Mouse (Mus musculus) heart, adult 2 months (tissue): ENCODE measurements around the gene Arhgap31. TPM values are rescaled to one million over a fixed set of nuclear protein-coding genes. Genes with fewer than 3 reads are reported as not detected.

Experiments
- DNase-seq, 2 experiments: peaks; one replicate each; pipeline ENCODE4 v3.0.0; 2021
- H3K27ac ChIP-seq: fragments of 200-600 bp; 2 replicates; pipeline ENCODE4 v1.8.1; 2022
- H3K27me3 ChIP-seq: fragments of 200-500 bp; 2 replicates; pipeline ENCODE4 v1.6.1; 2012; ENCODE audit warnings: mild to moderate bottlenecking, low read length, inconsistent platforms, mixed read lengths; ENCODE audit not compliant: control insufficient read depth, insufficient read depth
- H3K36me3 ChIP-seq: fragments of 200-500 bp; 2 replicates; pipeline ENCODE4 v1.6.1; 2012; ENCODE audit warnings: low read length, inconsistent platforms; ENCODE audit not compliant: control insufficient read depth, insufficient read depth
- H3K4me1 ChIP-seq: fragments of 200-500 bp; 2 replicates; pipeline ENCODE4 v1.6.1; 2011; ENCODE audit warnings: low read length; ENCODE audit not compliant: control insufficient read depth, insufficient read depth
- H3K4me3 ChIP-seq: fragments of 200-600 bp; 2 replicates; pipeline ENCODE4 v1.8.1; 2022
- H3K79me2 ChIP-seq: fragments of 200-500 bp; replicated peaks from 2 replicates; pipeline ENCODE4 v1.6.1; 2012; ENCODE audit warnings: mild to moderate bottlenecking, inconsistent platforms, low read length, moderate library complexity, mixed read lengths; ENCODE audit not compliant: control insufficient read depth, insufficient read depth
- H3K9ac ChIP-seq: fragments of 200-500 bp; 2 replicates; pipeline ENCODE4 v1.6.1; 2012; ENCODE audit warnings: low read depth, mild to moderate bottlenecking, control low read depth, inconsistent platforms, low read length, mixed read lengths
- CTCF ChIP-seq: fragments of 200-600 bp; IDR thresholded peaks from 2 replicates; pipeline ENCODE4 v1.8.1; 2022; ENCODE audit warnings: antibody characterized with exemption, mild to moderate bottlenecking, moderate library complexity
- EP300 ChIP-seq: fragments of 200-500 bp; IDR thresholded peaks from 2 replicates; pipeline ENCODE4 v1.6.1; 2011; ENCODE audit warnings: low read depth, low read length, control low read depth; ENCODE audit not compliant: insufficient read depth
- POLR2A ChIP-seq: fragments of 200-500 bp; IDR thresholded peaks from 2 replicates; pipeline ENCODE4 v1.6.1; 2011; ENCODE audit warnings: mild to moderate bottlenecking, low read depth, low read length, control low read depth; ENCODE audit not compliant: insufficient read depth
- WGBS: fragments of 180-500 bp; shearing (Covaris S2); methylation state at CpG from one replicate; pipeline ENCODE4 v1.1.7; 2018; 5-methylcytosine and 5-hydroxymethylcytosine counted together
- intact Hi-C: fragments of 180-260 bp; cut with DNase I; formaldehyde crosslinking; loops from one replicate; pipeline ENCODE4 v1.15.1; 2025
- polyA plus RNA-seq: library from polyadenylated mRNA; depleted of rRNA; stranded (reverse); fragments of >200 nt; gene quantifications from 2 replicates; pipeline ENCODE4 v1.2.3, GENCODE M21; 2012
- total RNA-seq, 2 experiments: library from RNA; stranded (reverse); gene quantifications; 2 replicates each; pipeline ENCODE4 v1.2.3; 2021

Gene Arhgap31
- total and polyA plus RNA-seq, 3 experiments, result 14.1 to 41.2 (median 38.2) TPM

- Histone ChIP-seq H3K9ac (no peak overlapping the region), H3K79me2 (no peaks in the 10 kb centered on the region), H3K27me3 (no peaks in the 10 kb centered on the region), H3K4me3 (no peak overlapping the region), H3K36me3 (peaks cover 13% of the 10 kb centered on the region), H3K27ac (peak overlapping the region; percentile 44), H3K4me1 (peaks cover 17% of the 10 kb centered on the region)
- DNase-seq, result peak in 1 of 2 experiments; percentile 40
- intact Hi-C loops, result loop anchor here (10.0 kb wide), 1 partner anchor 54 kb away; no protein-coding TSS in a partner anchor
- no peak for TF ChIP-seq EP300
- no peak for TF ChIP-seq POLR2A
- TF ChIP-seq CTCF, result no peak
- 68% methylated on average over 16 of the region's 16 CpGs for WGBS
Measured at GRCm38 (mm10) chr16:38620696-38621450, 92.2 kb downstream of the Arhgap31 start.

GRCm38 (mm10) chr16:38619054-38619453 is 94.0 kb downstream of the Arhgap31 start:
- Histone ChIP-seq H3K27me3 (no peaks in the 10 kb centered on the region), H3K79me2 (no peaks in the 10 kb centered on the region), H3K27ac (no peak overlapping the region), H3K9ac (no peak overlapping the region), H3K4me1 (peaks cover 12% of the 10 kb centered on the region), H3K4me3 (no peak overlapping the region), H3K36me3 (peaks cover 7% of the 10 kb centered on the region)
- DNase-seq, result peak; percentile 74
- TF ChIP-seq EP300 (peak; percentile 34; the same call in 1 of the 2 replicates), POLR2A (no peak), CTCF (peak; percentile 96)
- 20% methylated on average over 6 of the region's 6 CpGs for WGBS
- intact Hi-C loops, result loop anchor here (1.0 to 5.0 kb wide), 3 partner anchors 82 to 193 kb away; no protein-coding TSS in a partner anchor

- H3K4me3 ChIP-seq, result no peak overlapping the region
- 95% methylated on average over 13 of the region's 13 CpGs for WGBS
- no peaks in the 10 kb centered on the region for H3K79me2 ChIP-seq
- H3K27me3 ChIP-seq, result no peaks in the 10 kb centered on the region
- H3K4me1 ChIP-seq, result peaks cover 7% of the 10 kb centered on the region
- no peak for TF ChIP-seq EP300
- DNase-seq, result no peak
- peaks cover 5% of the 10 kb centered on the region for H3K36me3 ChIP-seq
- intact Hi-C loops, result loop anchor here (5.0 kb wide), 2 partner anchors 81 to 194 kb away; no protein-coding TSS in a partner anchor
- no peak overlapping the region for H3K9ac ChIP-seq
- H3K27ac ChIP-seq, result no peak overlapping the region
Measured at GRCm38 (mm10) chr16:38617977-38618376, 95.1 kb downstream of the Arhgap31 start.

GRCm38 (mm10) chr16:38613646-38614045 is 99.4 kb downstream of the Arhgap31 start:
- no peak for TF ChIP-seq POLR2A
- TF ChIP-seq EP300, result no peak
- TF ChIP-seq CTCF, result no peak
- no peak for DNase-seq
- H3K79me2 ChIP-seq, result no peaks in the 10 kb centered on the region
- H3K27me3 ChIP-seq, result no peaks in the 10 kb centered on the region
- intact Hi-C loops, result no loop called here
- H3K36me3 ChIP-seq, result no peaks in the 10 kb centered on the region
- H3K4me3 ChIP-seq, result no peak overlapping the region
- 92% methylated on average over 6 of the region's 6 CpGs for WGBS
- no peak overlapping the region for H3K27ac ChIP-seq
- H3K9ac ChIP-seq, result no peak overlapping the region
- no peaks in the 10 kb centered on the region for H3K4me1 ChIP-seq

- intact Hi-C loops, result no loop called here
- H3K79me2 ChIP-seq, result no peaks in the 10 kb centered on the region
- no peak overlapping the region for H3K27ac ChIP-seq
- WGBS, result 83% methylated on average over 5 of the region's 5 CpGs
- no peaks in the 10 kb centered on the region for H3K27me3 ChIP-seq
- no peaks in the 10 kb centered on the region for H3K36me3 ChIP-seq
- no peaks in the 10 kb centered on the region for H3K4me1 ChIP-seq
- H3K9ac ChIP-seq, result no peak overlapping the region
- no peak for DNase-seq
- TF ChIP-seq CTCF (no peak), EP300 (no peak), POLR2A (no peak)
- no peak overlapping the region for H3K4me3 ChIP-seq
Measured at GRCm38 (mm10) chr16:38612646-38613045, 100.4 kb downstream of the Arhgap31 start.

- TF ChIP-seq POLR2A (no peak), EP300 (no peak), CTCF (no peak)
- no peak for DNase-seq
- intact Hi-C loops, result no loop called here
- no peak overlapping the region for H3K9ac ChIP-seq
- H3K79me2 ChIP-seq, result no peaks in the 10 kb centered on the region
- WGBS, result 81% methylated on average over 18 of the region's 18 CpGs
- H3K4me1 ChIP-seq, result no peaks in the 10 kb centered on the region
- no peak overlapping the region for H3K27ac ChIP-seq
- no peaks in the 10 kb centered on the region for H3K27me3 ChIP-seq
- no peak overlapping the region for H3K4me3 ChIP-seq
- H3K36me3 ChIP-seq, result no peaks in the 10 kb centered on the region
Measured at GRCm38 (mm10) chr16:38609092-38609491, 104.0 kb downstream of the Arhgap31 start.
